Mouse (Mus musculus) kidney, adult 9 months (tissue): Measurements from ENCODE around the gene Avpr1b.
"Not testable (repeated sequence)": the region's sequence is repeated elsewhere in the genome, so short reads cannot be mapped to it uniquely, and the experiment has no call there.

ENCODE experiments used
- DNase-seq: peaks from one replicate; pipeline ENCODE4 v3.0.0; 2022

Avpr1b gene

DNA sequence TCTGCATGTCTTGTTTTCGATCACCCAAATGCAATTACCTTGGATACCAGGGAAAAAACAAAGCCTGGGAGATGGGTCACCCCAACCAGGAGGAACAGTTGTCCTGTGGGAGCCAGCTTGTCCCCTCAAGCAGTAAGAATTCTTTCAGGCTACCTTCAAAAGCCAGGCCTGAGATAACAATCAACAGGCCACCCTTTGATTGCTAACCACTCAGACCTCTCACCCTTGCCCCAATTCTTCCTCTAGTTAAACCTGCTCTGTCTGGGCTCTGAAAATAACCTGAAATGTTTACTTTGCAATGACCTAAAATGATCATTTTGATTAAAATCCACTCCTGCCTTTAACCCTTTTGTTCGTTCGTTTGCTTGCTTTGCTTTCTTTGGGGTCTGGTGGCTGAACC is 24.6 kb downstream of the Avpr1b start:
- DNase-seq, result no peak

DNA sequence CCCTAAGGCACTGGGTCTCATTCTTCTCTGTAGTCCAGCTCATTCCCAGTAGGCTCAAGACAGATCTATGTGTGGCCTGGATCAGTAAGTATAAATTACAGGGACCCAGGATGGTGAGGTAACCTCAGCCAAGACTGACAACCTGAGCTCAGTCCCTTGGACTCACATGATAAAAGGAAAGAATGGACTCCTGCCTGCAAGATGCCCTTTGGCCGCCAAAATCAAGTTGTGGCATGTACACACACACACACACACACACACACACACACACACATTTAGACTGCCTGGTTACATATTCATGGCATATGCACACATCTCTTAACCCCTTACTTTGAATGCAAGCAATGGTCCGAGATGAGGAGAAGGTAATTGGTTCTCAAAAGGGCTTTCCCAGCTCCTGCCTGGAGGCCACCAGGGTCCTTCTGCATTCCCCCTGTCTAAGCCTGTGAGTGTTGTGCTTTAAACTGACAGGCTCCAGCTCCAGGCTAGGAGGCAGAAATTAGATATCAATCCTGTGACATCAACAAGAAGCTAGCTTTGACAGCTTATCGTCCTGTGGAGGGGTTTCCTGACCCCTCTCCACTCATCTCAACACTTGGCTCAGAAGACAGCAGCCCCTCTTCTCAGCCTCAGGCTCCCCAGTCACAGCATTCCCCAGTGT is 25.3 kb downstream of the Avpr1b start:
- DNase-seq, result no peak

DNA sequence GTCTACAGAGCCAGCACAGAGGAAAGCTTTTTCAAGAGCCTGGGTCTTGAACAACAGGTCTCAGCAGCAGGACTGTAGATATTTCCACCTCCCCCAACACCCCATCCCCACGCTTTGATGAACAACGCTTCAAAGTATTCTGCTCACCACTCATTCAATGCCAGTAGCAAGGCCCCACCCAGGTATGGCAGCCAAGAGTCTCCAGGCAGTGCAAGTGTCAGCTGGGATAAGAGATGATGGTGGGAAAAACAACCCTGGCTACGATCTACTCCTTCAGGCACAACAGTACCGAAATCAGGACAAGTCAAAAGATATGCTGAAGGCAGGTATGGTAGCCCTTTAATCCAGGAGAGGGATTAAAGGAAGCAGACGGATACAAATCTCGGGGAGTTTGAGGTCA is 27.2 kb downstream of the Avpr1b start:
- DNase-seq, result no peak

DNA sequence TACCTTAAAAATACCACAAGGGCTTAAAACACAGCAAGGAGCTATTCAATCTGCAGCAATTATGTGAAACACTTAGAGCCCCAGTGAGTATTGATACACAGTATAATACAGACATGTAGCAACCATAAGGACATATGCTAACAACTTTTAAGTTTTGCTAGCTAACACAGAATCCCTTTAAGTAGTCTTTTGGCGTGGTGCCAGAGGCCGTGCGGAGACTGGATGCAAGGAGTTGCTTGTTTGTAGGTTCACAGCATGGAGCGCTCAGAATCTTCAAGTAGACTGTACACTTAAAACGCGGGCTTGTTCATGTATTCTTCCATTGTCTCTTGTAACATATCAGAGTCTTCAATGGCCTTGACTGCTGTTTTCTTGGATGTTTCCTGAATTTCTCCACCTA is 33.2 kb downstream of the Avpr1b start:
- not testable (repeated sequence) for DNase-seq

DNA sequence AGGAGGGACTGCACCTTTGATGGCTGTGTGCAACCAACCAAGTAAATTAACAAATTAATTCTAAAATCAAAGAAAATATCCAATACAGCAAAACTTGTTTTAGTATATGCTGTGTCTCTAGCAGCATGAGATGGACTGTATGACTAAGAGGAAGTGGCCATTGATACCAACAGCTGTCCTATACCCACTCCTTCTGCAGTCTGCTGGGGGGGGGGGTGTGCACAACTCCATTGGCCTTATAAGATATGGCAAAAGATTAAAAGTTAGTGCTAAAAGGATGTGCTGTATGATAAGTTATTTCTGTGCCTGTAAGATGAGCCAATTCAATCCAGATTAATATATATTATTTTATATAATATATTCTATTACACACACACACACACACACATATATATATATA is 35.5 kb downstream of the Avpr1b start:
- DNase-seq, result no peak

DNA sequence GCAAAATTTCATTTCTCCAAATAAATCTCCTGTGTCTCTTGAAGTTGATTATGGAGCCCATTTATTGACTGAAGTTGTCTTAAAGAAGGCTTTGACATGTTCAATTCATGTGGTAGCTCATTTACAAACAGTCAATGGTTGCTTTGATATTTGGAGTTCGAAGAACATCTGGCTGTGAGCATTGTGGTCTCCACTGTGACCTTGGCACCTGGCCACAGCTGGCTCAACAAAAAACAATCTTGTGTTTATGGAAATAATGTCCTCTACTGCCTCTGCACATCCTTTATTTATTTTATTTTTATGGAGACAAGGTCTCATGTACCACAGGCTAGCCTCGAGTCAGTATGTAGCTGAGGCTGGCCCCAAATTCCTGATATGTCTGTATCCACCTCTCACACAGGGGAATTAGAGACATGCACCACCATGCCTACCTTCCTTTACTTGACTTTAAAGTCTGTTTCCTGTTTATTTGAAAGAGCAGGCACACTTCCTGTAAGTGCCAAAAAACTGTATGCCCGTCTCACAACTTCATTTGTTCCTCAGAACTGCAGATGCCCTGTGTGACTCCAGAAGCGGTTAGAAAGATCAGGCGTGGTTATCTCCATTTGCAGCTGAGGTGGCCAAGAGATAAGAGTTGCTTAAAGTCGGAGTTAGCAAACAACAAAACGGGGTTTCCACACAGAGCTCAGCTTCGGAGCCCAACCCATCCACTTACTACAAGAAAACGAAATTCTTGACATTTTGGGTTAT is 38.9 kb downstream of the Avpr1b start, which contains the start of gene Ctse:
Gene Ctse (plus strand): TSS at position 516 of the 750 bp plus-strand sequence.
- no peak for DNase-seq

DNA sequence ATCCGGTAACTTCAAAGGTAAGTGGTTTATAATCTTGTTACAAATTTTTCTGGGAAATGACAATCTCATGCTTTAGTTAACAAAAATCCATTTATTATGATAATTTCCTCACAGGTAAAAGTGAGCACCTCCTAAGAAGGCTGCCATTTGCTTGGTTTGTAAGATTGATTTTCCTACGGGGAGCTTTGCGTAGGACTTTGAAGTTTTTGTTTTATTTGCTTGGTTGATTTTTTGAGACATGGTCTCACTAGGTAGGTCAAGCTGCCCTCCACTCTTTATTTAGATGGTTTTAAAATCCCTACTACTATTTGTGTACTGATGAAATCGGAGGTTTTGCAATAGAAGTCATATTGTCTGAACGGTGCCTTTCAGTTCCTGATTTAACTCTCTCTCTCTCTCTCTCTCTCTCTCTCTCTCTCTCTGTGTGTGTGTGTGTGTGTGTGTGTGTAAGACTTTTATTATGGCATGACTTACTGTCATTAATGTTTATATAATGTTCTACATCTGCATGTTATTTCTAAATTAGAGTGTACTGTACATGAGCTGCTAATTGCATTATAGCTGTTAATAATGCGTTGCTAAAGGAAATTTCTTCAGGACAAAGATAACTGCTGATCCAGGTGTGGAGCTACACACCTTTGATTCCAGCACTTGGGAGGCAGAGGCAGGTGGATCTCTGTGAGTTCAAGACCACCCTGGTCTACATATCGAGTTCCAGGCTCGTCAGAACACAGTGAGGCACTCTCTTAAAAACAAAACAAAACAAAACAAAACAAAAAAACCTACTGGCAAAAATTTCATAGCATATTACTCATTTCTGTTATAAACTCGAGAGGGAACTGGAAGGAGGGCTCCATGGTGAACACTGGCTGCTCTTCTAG is 39.7 kb downstream of the Avpr1b start:
- no peak for DNase-seq

DNA sequence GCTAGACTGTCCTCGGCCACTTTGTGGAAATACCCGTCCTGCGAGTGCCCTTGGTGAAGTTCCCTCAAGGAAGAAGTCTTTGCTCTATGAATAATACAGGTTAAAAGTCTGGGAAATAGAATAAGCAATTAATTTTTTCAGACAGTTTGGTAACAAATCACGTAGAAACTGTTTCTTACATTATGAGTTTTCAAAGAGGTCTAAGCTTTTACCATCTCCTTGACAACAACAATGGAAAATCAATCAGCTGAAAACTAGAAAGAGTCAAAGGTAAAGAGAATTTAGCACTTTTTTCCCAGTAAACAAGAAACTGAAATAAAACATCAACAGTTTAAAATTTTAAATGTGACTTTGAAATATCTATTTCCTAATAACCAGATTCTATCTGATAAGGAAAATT is 41.0 kb downstream of the Avpr1b start:
- no peak for DNase-seq

DNA sequence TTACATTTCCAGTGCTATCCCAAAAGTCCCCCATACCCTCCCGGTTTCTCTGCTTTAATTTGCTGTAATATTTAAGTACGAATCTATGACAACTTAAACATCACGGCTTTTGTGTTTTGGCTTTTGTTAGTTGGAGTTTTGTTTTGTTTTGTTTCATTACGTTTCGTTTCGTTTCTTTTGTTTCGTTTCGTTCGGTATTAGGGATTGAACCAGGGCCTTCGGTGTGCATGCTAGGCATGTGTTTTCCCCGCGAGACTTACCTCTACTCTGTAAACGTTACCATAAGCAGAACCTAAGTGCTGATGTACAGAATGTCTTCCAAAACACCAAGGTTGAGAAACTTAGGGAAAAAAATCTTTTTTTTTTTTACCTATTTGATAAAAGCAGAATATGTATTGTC is 42.5 kb downstream of the Avpr1b start:
- DNase-seq, result no peak

DNA sequence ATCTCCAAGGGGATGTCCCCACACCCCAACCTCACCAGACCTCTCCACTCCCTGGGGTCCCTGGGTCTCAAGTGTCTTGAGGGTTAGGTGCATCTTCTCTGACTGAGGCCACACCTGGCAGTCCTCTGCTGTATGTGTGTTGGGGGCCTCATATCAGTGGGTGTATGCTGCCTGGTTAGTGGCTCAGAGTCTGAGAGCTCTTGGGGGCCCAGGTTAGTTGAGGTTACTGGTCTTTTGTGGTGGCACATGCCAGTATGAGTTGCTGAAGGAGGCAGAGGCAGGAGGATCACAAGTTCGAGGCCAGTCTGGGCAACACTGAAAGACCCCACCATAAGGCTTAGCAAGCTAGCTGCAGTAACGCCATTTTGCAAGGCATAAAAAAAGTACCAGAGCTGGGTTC is 43.2 kb downstream of the Avpr1b start:
- DNase-seq, result no peak

DNA sequence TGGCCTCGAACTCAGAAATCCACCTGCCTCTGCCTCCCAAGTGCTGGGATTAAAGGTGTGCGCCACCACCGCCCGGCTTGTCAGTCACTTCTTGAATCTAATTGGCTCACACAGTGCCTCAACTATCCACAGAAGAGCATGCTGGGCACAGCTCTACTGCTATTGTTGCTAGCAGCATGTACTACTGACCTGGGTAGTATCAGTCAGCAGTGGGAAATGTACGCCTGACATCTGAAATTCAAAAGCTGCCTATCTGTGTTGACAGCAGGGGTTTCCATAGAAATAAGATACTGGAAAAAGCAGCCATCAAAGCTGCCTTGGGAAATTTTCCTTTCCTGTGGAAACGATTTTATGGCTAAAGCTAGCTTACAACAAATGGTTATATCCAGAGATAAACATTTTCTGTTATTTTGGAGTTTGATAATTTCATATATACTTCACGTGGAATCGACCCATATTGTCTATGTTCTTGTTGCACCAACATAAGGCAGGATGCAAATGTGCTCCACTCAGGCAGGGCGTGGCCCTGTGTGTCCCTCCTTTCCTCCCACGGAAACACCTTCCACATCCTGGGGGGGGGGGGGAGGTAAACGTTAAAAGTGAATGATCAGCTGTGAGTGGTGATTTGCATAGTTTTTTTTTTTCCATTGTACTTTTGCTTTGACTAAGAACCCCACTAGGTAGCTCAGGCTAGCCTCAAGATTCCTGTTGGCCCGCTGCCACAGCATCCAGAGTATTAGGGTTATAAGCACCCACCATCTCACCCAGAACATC is 53.8 kb downstream of the Avpr1b start:
- DNase-seq, result no peak

DNA sequence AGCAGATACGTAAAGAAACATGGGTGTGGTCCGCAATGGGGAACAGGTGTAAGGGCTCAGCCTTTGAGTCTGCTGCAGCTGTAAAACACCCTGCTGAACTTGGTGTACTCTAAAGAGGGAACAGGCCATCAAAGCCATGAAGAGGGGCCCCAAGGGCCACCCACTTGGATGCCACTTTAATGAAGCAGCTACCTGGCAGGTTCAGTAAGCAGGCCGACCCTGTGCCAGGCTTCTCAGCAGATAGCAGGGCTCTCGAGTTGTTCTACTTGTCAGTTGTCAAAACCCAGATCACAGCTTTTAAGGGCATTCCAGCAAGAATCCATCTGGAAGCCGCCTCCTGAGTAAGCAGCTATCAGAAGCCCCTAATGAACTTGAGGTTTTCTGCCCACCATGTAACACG is 56.6 kb downstream of the Avpr1b start:
- DNase-seq, result no peak

DNA sequence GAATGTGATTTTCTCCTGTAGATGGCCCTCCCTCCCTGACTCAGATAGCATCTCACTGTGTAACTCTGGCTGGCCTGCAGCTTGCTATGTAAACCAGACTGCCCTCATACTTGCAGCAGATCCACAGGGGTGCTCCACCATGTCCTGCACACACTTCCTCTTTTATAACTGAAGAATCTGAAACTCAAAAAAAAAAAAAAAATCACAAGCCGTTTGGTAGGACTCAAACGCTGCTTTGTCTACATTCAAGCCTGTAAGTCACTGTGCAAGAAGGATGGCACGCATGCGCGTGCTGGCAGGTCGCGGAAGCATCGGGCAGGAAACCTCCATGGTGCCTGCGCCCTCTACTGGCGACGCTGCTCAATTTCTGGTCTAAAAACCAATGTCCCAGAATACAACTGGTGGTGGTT is 58.9 kb downstream of the Avpr1b start:
- DNase-seq, result peak; percentile 93

DNA sequence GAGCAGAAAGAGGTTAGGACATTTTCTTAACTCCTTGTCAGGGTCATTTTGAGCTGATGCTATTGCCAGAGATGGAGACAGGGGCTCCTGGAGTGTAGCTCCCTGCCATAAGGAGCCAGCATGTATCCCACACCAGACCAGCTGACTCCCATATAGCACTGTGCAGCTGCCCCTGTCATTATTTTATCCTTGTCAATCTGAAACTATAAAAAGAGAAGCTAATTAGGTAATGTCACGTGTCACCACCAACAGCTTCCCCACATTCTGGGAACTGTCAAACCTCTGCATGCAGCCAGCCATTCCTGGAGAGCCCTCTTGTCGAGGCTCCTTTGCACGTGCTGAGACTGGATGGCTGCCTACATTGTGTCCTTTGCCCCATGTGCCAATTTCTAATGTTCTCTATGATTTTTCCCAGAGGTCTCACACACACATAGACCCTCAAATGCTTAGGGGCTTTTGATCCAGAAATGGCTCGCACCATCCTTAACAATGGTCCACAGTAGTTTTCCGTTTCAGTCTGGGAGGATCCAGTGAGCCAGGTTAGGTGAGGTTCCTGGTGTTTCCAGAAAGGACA is 60.6 kb downstream of the Avpr1b start:
- DNase-seq, result no peak

DNA sequence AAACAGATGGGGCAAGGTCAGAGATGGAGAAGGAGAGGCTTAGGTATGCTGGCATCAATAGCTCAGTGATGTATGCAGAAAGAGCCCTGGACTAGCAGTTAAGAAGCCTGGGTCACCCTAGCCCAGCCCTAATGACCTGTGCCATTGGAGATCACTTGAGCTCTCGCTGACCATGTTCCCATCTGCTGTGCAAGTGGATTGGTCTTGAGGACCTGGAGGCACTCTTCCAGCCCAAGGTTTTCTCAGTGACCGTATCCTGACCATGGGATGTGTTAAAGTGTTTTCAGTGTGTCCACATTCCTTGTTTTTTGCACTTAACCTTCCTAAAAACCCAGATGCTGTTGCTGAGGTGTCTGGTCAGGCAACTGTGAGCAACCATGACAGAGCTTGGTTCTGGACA is 61.2 kb downstream of the Avpr1b start:
- DNase-seq, result no peak

DNA sequence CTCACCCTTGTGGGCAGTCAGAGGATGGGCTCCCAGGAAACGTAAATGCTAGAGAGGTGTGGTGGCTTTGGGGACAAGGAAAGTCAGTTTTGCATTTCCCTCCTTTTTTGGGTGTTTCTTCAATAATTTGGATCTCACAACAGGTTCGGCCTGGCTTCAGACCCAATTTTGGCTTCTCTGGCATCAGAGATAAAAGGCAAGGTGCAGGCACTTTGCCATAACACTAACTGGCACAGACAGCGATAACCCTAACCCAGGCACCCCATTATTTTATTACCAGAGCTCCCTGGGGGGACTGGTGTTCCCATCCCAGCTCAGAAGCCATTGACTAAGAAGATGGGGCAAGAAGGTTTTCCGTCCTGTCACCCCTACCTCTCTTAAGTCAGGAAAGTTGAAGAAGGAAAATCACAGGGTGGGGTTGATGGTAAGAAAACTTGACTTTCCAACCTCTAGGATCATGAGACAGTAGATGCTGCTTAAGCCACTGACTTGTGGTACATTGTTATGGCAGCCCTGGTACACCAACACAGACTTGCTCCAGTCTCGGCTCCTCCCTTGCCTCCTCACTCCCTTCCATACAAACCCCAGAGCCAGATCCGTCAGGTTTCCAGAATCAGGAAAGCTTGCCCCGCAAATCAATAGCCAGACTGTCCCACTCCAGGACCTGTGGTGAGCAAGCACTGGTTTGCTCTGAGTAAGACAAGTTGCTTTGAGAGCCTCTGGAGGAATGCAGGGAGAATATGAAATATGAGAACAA is 61.9 kb downstream of the Avpr1b start:
- no peak for DNase-seq
